Mouse (Mus musculus) CH12.LX (cell line): ENCODE results near the gene Arhgef39. TPM values are rescaled to one million over a fixed set of nuclear protein-coding genes. Genes with fewer than 3 reads are reported as not detected.

Experiments
- DNase-seq: peaks from one replicate; pipeline ENCODE4 v3.0.0-alpha.2; 2013; ENCODE audit errors: extremely low read depth
- H3K27ac ChIP-seq: 2 replicates; pipeline ENCODE4 v1.5.1; 2012; ENCODE audit warnings: low read depth, mild to moderate bottlenecking, control low read depth, moderate library complexity; ENCODE audit not compliant: insufficient read depth
- H3K27me3 ChIP-seq: replicated peaks from 2 replicates; pipeline ENCODE3; 2012; ENCODE audit warnings: inconsistent platforms
- H3K36me3 ChIP-seq, 2 experiments: replicated peaks in 1 of 2; 2 replicates each; pipeline versions ENCODE3 to v1.6.1; 2012; ENCODE audit warnings: inconsistent platforms in 1 of 2, low read length in 1 of 2, mild to moderate bottlenecking in 1 of 2, mixed read lengths in 1 of 2, moderate library complexity in 1 of 2; ENCODE audit not compliant: control insufficient read depth in 1 of 2, insufficient read depth in 1 of 2
- H3K4me1 ChIP-seq, 2 experiments: 2 replicates each; pipeline ENCODE4 v1.6.1; 2012; ENCODE audit warnings: inconsistent platforms in 1 of 2, moderate library complexity in 1 of 2; ENCODE audit not compliant: insufficient read depth in 2 of 2, control insufficient read depth in 1 of 2
- H3K4me2 ChIP-seq: 2 replicates; pipeline ENCODE4 v1.6.1; 2012; ENCODE audit warnings: low read depth, mild to moderate bottlenecking, control low read depth; ENCODE audit not compliant: poor library complexity, insufficient read depth, severe bottlenecking
- H3K4me3 ChIP-seq, 3 experiments: fragments of 150-350 bp in 1 of 3; sonication (generic) in 1 of 3; replicated peaks in 1 of 3; 2 replicates each; pipeline versions ENCODE3 to v1.5.1; 2011 to 2012; ENCODE audit warnings: low read depth in 2 of 3, low read length in 2 of 3, mild to moderate bottlenecking in 2 of 3, moderate library complexity in 2 of 3, control low read depth in 1 of 3, improper control_type of control experiment in 1 of 3, inconsistent platforms in 1 of 3, mixed read lengths in 1 of 3; ENCODE audit not compliant: poor library complexity in 1 of 3
- H3K79me2 ChIP-seq: replicated peaks from 2 replicates; pipeline ENCODE4 v1.6.1; 2012; ENCODE audit warnings: mild to moderate bottlenecking, moderate library complexity; ENCODE audit not compliant: control insufficient read depth, poor library complexity, insufficient read depth, severe bottlenecking; ENCODE audit errors: extremely low read depth
- H3K9ac ChIP-seq: 2 replicates; pipeline ENCODE4 v1.6.1; 2012; ENCODE audit warnings: low read depth, mild to moderate bottlenecking, control low read depth, moderate library complexity; ENCODE audit not compliant: insufficient read depth
- H3K9me3 ChIP-seq: replicated peaks from 2 replicates; pipeline ENCODE3; 2012; ENCODE audit warnings: low read length, inconsistent platforms, mixed read lengths
- BHLHE40 ChIP-seq: IDR thresholded peaks from 2 replicates; pipeline ENCODE4 v1.6.1; 2011; ENCODE audit warnings: mild to moderate bottlenecking, low read depth, low read length, improper control_type of control experiment
- CHD1 ChIP-seq: IDR thresholded peaks from 2 replicates; pipeline ENCODE4 v1.6.1; 2012; ENCODE audit warnings: low read depth, low read length, improper control_type of control experiment, inconsistent platforms
- CHD2 ChIP-seq: IDR thresholded peaks from 2 replicates; pipeline ENCODE4 v1.6.1; 2011; ENCODE audit warnings: low read length, improper control_type of control experiment
- EP300 ChIP-seq: IDR thresholded peaks from 2 replicates; pipeline ENCODE4 v1.6.1; 2011; ENCODE audit warnings: low read length, improper control_type of control experiment
- ETS1 ChIP-seq: conservative IDR thresholded peaks from 2 replicates; pipeline ENCODE4 v1.6.1; 2012; ENCODE audit warnings: low read depth, mild to moderate bottlenecking, inconsistent platforms, low read length, improper control_type of control experiment, moderate library complexity
- GABPA ChIP-seq: IDR thresholded peaks from 2 replicates; pipeline ENCODE4 v1.6.1; 2012; ENCODE audit warnings: low read depth, low read length, improper control_type of control experiment, inconsistent platforms; ENCODE audit not compliant: insufficient replicate concordance
- IRF4 ChIP-seq: IDR thresholded peaks from 2 replicates; pipeline ENCODE4 v1.6.1; 2014; ENCODE audit warnings: low read depth, mild to moderate bottlenecking, inconsistent platforms, low read length, improper control_type of control experiment
- JUN ChIP-seq: IDR thresholded peaks from 2 replicates; pipeline ENCODE4 v1.6.1; 2011; ENCODE audit warnings: low read depth, mild to moderate bottlenecking, low read length, improper control_type of control experiment, moderate library complexity; ENCODE audit not compliant: insufficient read depth
- JUND ChIP-seq: conservative IDR thresholded peaks from 2 replicates; pipeline ENCODE4 v1.6.1; 2011; ENCODE audit warnings: low read depth, low read length, improper control_type of control experiment
- KAT2A ChIP-seq: IDR thresholded peaks from 2 replicates; pipeline ENCODE4 v1.6.1; 2012; ENCODE audit warnings: low read length, improper control_type of control experiment, inconsistent platforms; ENCODE audit not compliant: insufficient replicate concordance
- MAZ ChIP-seq: IDR thresholded peaks from 2 replicates; pipeline ENCODE4 v1.6.1; 2012; ENCODE audit warnings: low read depth, mild to moderate bottlenecking, inconsistent platforms, low read length, improper control_type of control experiment, moderate library complexity
- MEF2A ChIP-seq: IDR thresholded peaks from 2 replicates; pipeline ENCODE4 v1.6.1; 2014; ENCODE audit warnings: low read depth, mild to moderate bottlenecking, inconsistent platforms, low read length, improper control_type of control experiment, borderline replicate concordance
- NELFE ChIP-seq: IDR thresholded peaks from 2 replicates; pipeline ENCODE4 v1.6.1; 2011; ENCODE audit warnings: low read depth, low read length, improper control_type of control experiment
- PAX5 ChIP-seq: IDR thresholded peaks from 2 replicates; pipeline ENCODE4 v1.6.1; 2012; ENCODE audit warnings: low read length, inconsistent platforms, mixed read lengths
- POLR2A ChIP-seq: IDR thresholded peaks from 2 replicates; pipeline ENCODE4 v1.6.1; 2011; ENCODE audit warnings: low read depth, mild to moderate bottlenecking, improper control_type of control experiment, low read length
- RAD21 ChIP-seq: IDR thresholded peaks from 2 replicates; pipeline ENCODE4 v1.6.1; 2011; ENCODE audit warnings: low read depth, mild to moderate bottlenecking, low read length, improper control_type of control experiment, moderate library complexity
- TBP ChIP-seq: conservative IDR thresholded peaks from 2 replicates; pipeline ENCODE4 v1.6.1; 2011; ENCODE audit warnings: low read depth, low read length, improper control_type of control experiment
- TCF12 ChIP-seq: IDR thresholded peaks from 2 replicates; pipeline ENCODE4 v1.6.1; 2014; ENCODE audit warnings: low read depth, mild to moderate bottlenecking, inconsistent platforms, low read length, improper control_type of control experiment
- UBTF ChIP-seq: IDR thresholded peaks from 2 replicates; pipeline ENCODE4 v1.6.1; 2012; ENCODE audit warnings: low read depth, mild to moderate bottlenecking, inconsistent platforms, low read length, improper control_type of control experiment, moderate library complexity
- USF1 ChIP-seq: IDR thresholded peaks from 2 replicates; pipeline ENCODE4 v1.6.1; 2014; ENCODE audit warnings: low read depth, mild to moderate bottlenecking, inconsistent platforms, low read length, improper control_type of control experiment
- ZNF384 ChIP-seq: IDR thresholded peaks from 2 replicates; pipeline ENCODE4 v1.6.1; 2012; ENCODE audit warnings: low read depth, low read length, improper control_type of control experiment, inconsistent platforms
- dilution Hi-C: fragments of 300-500 bp; cut with MboI; formaldehyde crosslinking; loops from 2 replicates; pipeline ENCODE4 v1.14.3; 2020; ENCODE audit warnings: low sequenced_read_pairs; ENCODE audit not compliant: extremely low pct_unique_long_range_greater_than_20kb, extremely low pct_ligation_motif_present
- in situ Hi-C: fragments of 300-500 bp; cut with MboI; formaldehyde crosslinking; loops from 3 replicates; pipeline ENCODE4 v1.14.3; 2019; ENCODE audit warnings: low sequenced_read_pairs, low pct_ligation_motif_present, low pct_unique_long_range_greater_than_20kb, mixed read lengths
- polyA plus RNA-seq: library from polyadenylated mRNA; unstranded; fragments of >175 nt; gene quantifications from 2 replicates; pipeline ENCODE4 v1.2.1, GENCODE M21; 2012; ENCODE audit warnings: low read depth; ENCODE audit not compliant: insufficient read length
- total RNA-seq, 2 experiments: library from RNA; depleted of rRNA; stranded (reverse); fragments of 300-350 nt in 1 of 2; fragments of >200 nt in 1 of 2; gene quantifications; 2 replicates each; pipeline ENCODE4 v1.2.3; 2012 to 2014

The Arhgef39 gene
- total and polyA plus RNA-seq, 3 experiments: 4.8 to 7.5 (median 7.1) TPM

- no peak overlapping the region for H3K9ac ChIP-seq
- TF ChIP-seq TBP (no peak), PAX5 (no peak), POLR2A (no peak), ETS1 (no peak), EP300 (no peak), USF1 (no peak), GABPA (no peak)
- TF ChIP-seq, all 38 proteins: peak for 0
- DNase-seq: no peak
- Histone ChIP-seq H3K4me2 (no peak overlapping the region), H3K4me3 (no peak overlapping the region), H3K27me3 (no peaks in the 10 kb centered on the region), H3K79me2 (no peaks in the 10 kb centered on the region), H3K9me3 (peaks cover 12% of the 10 kb centered on the region), H3K4me1 (peaks cover 0 to 15% of the 10 kb centered on the region in 2 experiments; a peak in 2 of 4 replicates), H3K27ac (no peak overlapping the region), H3K36me3 (no peaks in the 10 kb centered on the region)
- dilution Hi-C loops (no loop called here), in situ Hi-C loops (no loop called here)
These were observed 33.6 kb downstream of the Arhgef39 start for GRCm38 (mm10) chr4:43465935-43466334.

GRCm38 (mm10) chr4:43463102-43463501, 36.4 kb downstream of the Arhgef39 start:
- Histone ChIP-seq H3K9me3 (peaks cover 8% of the 10 kb centered on the region), H3K4me1 (peaks cover 0 to 15% of the 10 kb centered on the region in 2 experiments; a peak in 2 of 4 replicates), H3K27ac (no peak overlapping the region)

GRCm38 (mm10) chr4:43457124-43457523, 42.4 kb downstream of the Arhgef39 start:
- Histone ChIP-seq H3K4me2 (peak overlapping the region; percentile 41), H3K36me3 (peaks cover 0 to 7% of the 10 kb centered on the region in 2 experiments), H3K9me3 (peaks cover 4% of the 10 kb centered on the region), H3K79me2 (no peaks in the 10 kb centered on the region), H3K9ac (no peak overlapping the region), H3K27me3 (peaks cover 3% of the 10 kb centered on the region), H3K27ac (no peak overlapping the region), H3K4me3 (no peak overlapping the region), H3K4me1 (peaks cover 21 to 55% of the 10 kb centered on the region in 2 experiments)
- TF ChIP-seq JUND (no peak), NELFE (no peak), MAZ (peak; percentile 93), IRF4 (peak; percentile 35; the same call in 1 of the 2 replicates), CHD2 (0 out of 2 replicates have a peak, but pooled peaks have one; percentile 10), MEF2A (peak; percentile 25; the same call in 1 of the 2 replicates), TCF12 (peak; percentile 76), ETS1 (peak; percentile 64), EP300 (peak; percentile 57), UBTF (0 out of 2 replicates have a peak, but pooled peaks have one; percentile 34), BHLHE40 (no peak)
- in situ Hi-C loops (no loop called here), dilution Hi-C loops (no loop called here)
- DNase-seq: peak; percentile 64

More at GRCm38 (mm10) chr4:43463102-43463501, 36.4 kb downstream of the Arhgef39 start:
- peaks cover 3% of the 10 kb centered on the region for H3K27me3 ChIP-seq
- H3K4me3 ChIP-seq: no peak overlapping the region
- H3K4me2 ChIP-seq: no peak overlapping the region
- TF ChIP-seq CHD1: no peak
- no peak for TF ChIP-seq CHD2
- TF ChIP-seq IRF4: no peak
- TF ChIP-seq MEF2A: no peak
- TF ChIP-seq GABPA: no peak
- TF ChIP-seq KAT2A: no peak
- TF ChIP-seq PAX5: no peak
- TF ChIP-seq TBP: no peak
- TF ChIP-seq NELFE: no peak
- TF ChIP-seq JUN: no peak
- TF ChIP-seq BHLHE40: no peak
- no peak for TF ChIP-seq RAD21
- no peak for TF ChIP-seq ZNF384
- TF ChIP-seq JUND: no peak
- DNase-seq: no peak
- dilution Hi-C loops: no loop called here
- in situ Hi-C loops: no loop called here
- H3K79me2 ChIP-seq: no peaks in the 10 kb centered on the region
- no peak overlapping the region for H3K9ac ChIP-seq
- H3K36me3 ChIP-seq: no peaks in the 10 kb centered on the region
